Mouse (Mus musculus) urinary bladder, postnatal 36 days (tissue): ENCODE results near the gene Nat10.

ENCODE experiments used
- DNase-seq, 2 experiments: peaks; one replicate each; pipeline ENCODE4 v3.0.0; 2022; ENCODE audit warnings: low spot score in 2 of 2, mixed read lengths in 1 of 2

The Nat10 gene

GRCm38 (mm10) chr2:103746096-103746495 lies 15.0 kb downstream of the Nat10 start:
- no peak for DNase-seq

GRCm38 (mm10) chr2:103745481-103745880 lies 15.6 kb downstream of the Nat10 start:
- peak in 1 of 2 experiments; percentile 17 for DNase-seq

- DNase-seq, result peak; percentile 38 to 40
Observed at GRCm38 (mm10) chr2:103743988-103744387, 17.1 kb downstream of the Nat10 start.

- DNase-seq, result no peak
Observed at GRCm38 (mm10) chr2:103743536-103743935, 17.5 kb downstream of the Nat10 start.

GRCm38 (mm10) chr2:103742821-103743220 lies 18.2 kb downstream of the Nat10 start:
- DNase-seq, result no peak

GRCm38 (mm10) chr2:103731423-103731822 lies 29.6 kb downstream of the Nat10 start:
- no peak for DNase-seq

- no peak for DNase-seq
Observed at GRCm38 (mm10) chr2:103730999-103731398, 30.1 kb downstream of the Nat10 start.

GRCm38 (mm10) chr2:103728027-103728540 lies 33.0 kb downstream of the Nat10 start:
- DNase-seq, result no peak

GRCm38 (mm10) chr2:103724521-103724920 lies 36.5 kb downstream of the Nat10 start:
- DNase-seq, result no peak

- DNase-seq, result no peak
Observed at GRCm38 (mm10) chr2:103719292-103719646, 41.8 kb downstream of the Nat10 start.

GRCm38 (mm10) chr2:103718594-103719291 lies 42.3 kb downstream of the Nat10 start:
- DNase-seq, result peak; percentile 50 to 60

GRCm38 (mm10) chr2:103714412-103714811 lies 46.7 kb downstream of the Nat10 start:
- DNase-seq, result no peak

- DNase-seq, result no peak
Observed at GRCm38 (mm10) chr2:103713831-103714230, 47.2 kb downstream of the Nat10 start.

- no peak for DNase-seq
Observed at GRCm38 (mm10) chr2:103710849-103711248, 50.2 kb downstream of the Nat10 start.

- no peak for DNase-seq
Observed at GRCm38 (mm10) chr2:103707056-103707776, 53.9 kb downstream of the Nat10 start.

GRCm38 (mm10) chr2:103706226-103706625 lies 54.8 kb downstream of the Nat10 start:
- DNase-seq, result peak; percentile 9 to 52

- no peak for DNase-seq
Observed at GRCm38 (mm10) chr2:103705826-103706225, 55.2 kb downstream of the Nat10 start.

- DNase-seq, result no peak
Observed at GRCm38 (mm10) chr2:103703865-103704264, 57.2 kb downstream of the Nat10 start.

GRCm38 (mm10) chr2:103703336-103703735 lies 57.7 kb downstream of the Nat10 start:
- DNase-seq, result no peak

GRCm38 (mm10) chr2:103700514-103700913 lies 60.6 kb downstream of the Nat10 start:
- no peak for DNase-seq

- peak; percentile 56 to 78 for DNase-seq
Observed at GRCm38 (mm10) chr2:103696177-103696576, 64.9 kb downstream of the Nat10 start.

GRCm38 (mm10) chr2:103694777-103695563 lies 66.1 kb downstream of the Nat10 start:
- DNase-seq, result no peak
